Mouse (Mus musculus) splenic B cell, adult 2 months (primary cell): Measurements from ENCODE around the gene Bmpr1a.

Experiments
- DNase-seq: peaks from one replicate; pipeline ENCODE4 v3.0.0-alpha.2; 2011; ENCODE audit warnings: low read depth, low spot score
- H3K27me3 ChIP-seq: 2 replicates; pipeline ENCODE4 v1.6.1; 2012; ENCODE audit warnings: mild to moderate bottlenecking, low read length, moderate library complexity, mixed read lengths; ENCODE audit not compliant: control insufficient read depth, poor library complexity, insufficient read depth, severe bottlenecking
- H3K36me3 ChIP-seq: 2 replicates; pipeline ENCODE4 v1.6.1; 2012; ENCODE audit warnings: mild to moderate bottlenecking, low read length, moderate library complexity, mixed read lengths; ENCODE audit not compliant: control insufficient read depth, poor library complexity, insufficient read depth, severe bottlenecking

Gene Bmpr1a

DNA sequence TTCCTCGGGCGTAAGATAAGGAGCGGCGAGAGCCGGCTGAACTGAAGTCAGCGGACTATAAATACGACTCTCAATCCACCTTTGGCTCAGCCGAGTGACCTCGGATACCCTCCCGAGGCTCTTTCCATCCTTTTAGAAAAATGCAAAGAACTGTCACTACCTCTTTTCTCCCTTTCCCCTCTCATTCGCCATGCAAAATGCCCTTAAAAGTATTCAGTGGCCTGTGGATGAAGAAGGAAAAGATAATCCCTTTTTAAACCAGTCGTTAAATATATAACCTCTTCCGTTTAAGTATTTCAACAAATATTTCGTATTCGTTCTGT, at the start of gene Bmpr1a:
Gene Bmpr1a, minus strand, starts transcription at position 17 of the 323 bp plus-strand sequence.
- Histone ChIP-seq H3K36me3 (no peaks in the 10 kb centered on the region), H3K27me3 (no peaks in the 10 kb centered on the region)
- DNase-seq = no peak

GRCm38 (mm10) chr14:34552226-34552625, 49.1 kb upstream of the Bmpr1a start:
- no peak for DNase-seq
- no peaks in the 10 kb centered on the region; the same call in 1 of the 2 replicates for H3K27me3 ChIP-seq

DNA sequence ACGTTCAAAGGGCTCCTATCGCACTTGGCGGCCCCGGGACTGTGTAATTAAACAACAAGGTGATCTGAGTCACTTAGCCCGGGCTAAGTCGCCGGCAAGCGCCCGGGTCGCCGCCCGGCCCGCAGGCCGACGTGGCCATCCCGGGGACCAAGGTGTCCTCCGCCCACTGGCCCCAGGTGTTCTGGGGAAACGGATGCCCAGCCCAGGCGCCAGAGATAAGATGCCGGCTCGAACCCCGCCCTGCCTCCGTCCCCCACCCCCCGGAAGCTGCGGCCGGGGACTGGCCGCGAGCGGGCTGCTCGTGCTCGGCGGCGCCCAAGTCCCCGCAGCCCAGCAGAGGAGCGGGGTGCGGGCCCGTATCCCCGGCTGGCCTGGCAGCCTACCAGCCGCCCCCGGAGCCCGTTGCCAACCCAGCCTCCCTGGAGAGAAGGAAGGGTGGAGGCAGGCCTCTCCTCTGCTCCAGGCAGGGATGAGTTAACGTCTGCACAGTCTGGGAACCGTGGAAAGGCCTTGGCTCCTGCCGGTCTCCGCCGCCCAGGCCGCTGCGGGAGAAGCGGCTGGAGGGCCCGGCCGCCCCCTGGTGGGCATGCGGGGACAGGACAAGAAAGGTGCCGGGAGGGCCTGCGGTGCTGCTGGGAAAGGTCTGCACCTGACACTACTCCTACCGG, 46.0 kb upstream of the Bmpr1a start:
- H3K36me3 ChIP-seq = no peaks in the 10 kb centered on the region
- DNase-seq = peak; percentile 58
- H3K27me3 ChIP-seq = no peaks in the 10 kb centered on the region; the same call in 1 of the 2 replicates

More at GRCm38 (mm10) chr14:34552226-34552625, 49.1 kb upstream of the Bmpr1a start:
- H3K36me3 ChIP-seq = no peaks in the 10 kb centered on the region

- no peaks in the 10 kb centered on the region; the same call in 1 of the 2 replicates for H3K27me3 ChIP-seq
- H3K36me3 ChIP-seq = no peaks in the 10 kb centered on the region
- peak; percentile 4 for DNase-seq
Observed at GRCm38 (mm10) chr14:34548391-34549001, 45.4 kb upstream of the Bmpr1a start.

DNA sequence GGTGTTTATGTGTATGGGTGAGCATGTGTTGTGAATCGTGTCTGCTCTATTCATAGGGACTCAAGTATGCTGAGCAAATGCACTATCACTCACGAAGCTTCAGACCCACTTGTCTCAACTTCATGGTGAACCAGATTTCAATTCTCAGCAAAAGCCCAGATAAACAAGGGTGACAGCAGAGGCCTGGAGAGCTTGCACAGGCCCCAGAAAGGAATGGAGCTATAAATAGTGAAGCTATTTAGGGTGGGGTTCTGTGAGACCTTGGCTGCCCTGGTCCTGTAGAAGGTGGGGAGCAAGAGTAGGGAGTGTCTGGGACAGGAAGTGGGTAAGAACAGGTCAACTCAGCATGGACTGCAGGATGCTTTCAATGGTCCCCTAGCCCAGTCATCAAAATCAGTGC, 41.4 kb upstream of the Bmpr1a start:
- DNase-seq = no peak
- Histone ChIP-seq H3K36me3 (no peaks in the 10 kb centered on the region), H3K27me3 (no peaks in the 10 kb centered on the region; the same call in 1 of the 2 replicates)

DNA sequence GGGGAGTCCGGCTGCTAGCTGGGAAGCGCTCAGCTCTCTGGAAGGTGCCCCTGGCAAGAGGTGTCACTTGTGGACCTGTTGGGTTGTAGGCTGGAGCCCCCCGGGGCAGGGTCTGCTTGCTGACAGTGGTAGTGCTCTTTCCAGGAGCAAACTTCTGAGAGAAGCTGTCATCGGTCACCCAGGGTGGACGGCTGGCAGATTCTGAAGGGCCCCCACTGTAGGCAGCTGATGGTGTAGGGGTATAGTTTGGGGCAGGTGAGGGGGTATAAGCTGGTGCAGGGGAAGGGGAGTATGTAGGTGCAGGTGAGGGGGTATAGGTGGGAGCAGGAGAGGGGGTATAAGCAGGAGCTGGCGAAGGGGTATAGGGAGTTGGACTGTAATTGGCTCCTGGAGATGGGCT, 40.9 kb upstream of the Bmpr1a start:
- Histone ChIP-seq H3K27me3 (no peaks in the 10 kb centered on the region), H3K36me3 (no peaks in the 10 kb centered on the region)
- no peak for DNase-seq

GRCm38 (mm10) chr14:34543596-34543995, 40.5 kb upstream of the Bmpr1a start:
- H3K27me3 ChIP-seq = no peaks in the 10 kb centered on the region
- no peak for DNase-seq
- H3K36me3 ChIP-seq = no peaks in the 10 kb centered on the region

- Histone ChIP-seq H3K36me3 (no peaks in the 10 kb centered on the region), H3K27me3 (no peaks in the 10 kb centered on the region)
- no peak for DNase-seq
Observed at GRCm38 (mm10) chr14:34541896-34542295, 38.8 kb upstream of the Bmpr1a start.

- no peaks in the 10 kb centered on the region for H3K36me3 ChIP-seq
- H3K27me3 ChIP-seq = no peaks in the 10 kb centered on the region
- no peak for DNase-seq
Observed at GRCm38 (mm10) chr14:34540685-34541162, 37.6 kb upstream of the Bmpr1a start.

- H3K27me3 ChIP-seq = no peaks in the 10 kb centered on the region
- no peak for DNase-seq
- no peaks in the 10 kb centered on the region for H3K36me3 ChIP-seq
Observed at GRCm38 (mm10) chr14:34535883-34536282, 32.7 kb upstream of the Bmpr1a start.

DNA sequence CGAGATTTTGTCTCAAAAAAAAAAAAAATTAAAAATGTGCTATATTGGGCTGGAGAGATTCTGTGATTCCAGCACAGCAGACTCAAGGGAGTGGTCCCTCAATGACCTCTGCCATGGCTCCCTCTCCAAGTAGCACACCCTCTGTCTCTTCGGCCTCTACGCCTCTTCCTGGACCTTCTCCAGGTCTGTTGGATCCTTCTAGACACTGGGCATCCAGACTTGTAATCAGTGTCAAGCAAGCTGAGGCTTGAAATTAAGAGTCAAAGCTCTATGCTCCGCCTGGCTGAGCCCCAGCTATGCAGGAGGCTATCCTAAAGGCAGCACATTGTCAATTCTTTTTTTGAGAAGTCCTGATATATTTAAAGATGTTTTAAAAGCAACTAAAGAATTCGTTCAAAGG, 30.4 kb upstream of the Bmpr1a start:
- Histone ChIP-seq H3K27me3 (no peaks in the 10 kb centered on the region), H3K36me3 (no peaks in the 10 kb centered on the region)
- DNase-seq = no peak

GRCm38 (mm10) chr14:34532536-34532935, 29.4 kb upstream of the Bmpr1a start:
- DNase-seq = no peak
- no peaks in the 10 kb centered on the region for H3K36me3 ChIP-seq
- no peaks in the 10 kb centered on the region for H3K27me3 ChIP-seq

DNA sequence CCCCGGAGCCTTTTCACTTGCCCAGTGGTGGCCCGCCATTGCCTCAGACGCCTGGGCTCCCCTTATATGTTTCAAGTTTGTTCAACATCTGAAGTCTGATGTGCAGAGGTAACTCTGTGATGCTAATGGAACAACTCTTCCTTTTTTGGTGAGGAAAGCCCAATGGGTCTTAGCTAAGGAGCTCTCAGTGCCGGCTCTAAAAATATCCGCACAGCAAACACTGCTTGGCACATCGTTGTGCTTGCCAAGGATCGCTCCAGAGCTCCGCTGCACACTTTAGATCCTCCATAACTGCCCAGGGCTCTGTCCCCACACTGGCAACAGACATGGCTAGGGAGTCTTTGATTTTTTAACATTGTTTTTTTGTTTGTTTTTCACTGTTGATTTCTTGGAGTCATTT, 25.7 kb upstream of the Bmpr1a start:
- no peak for DNase-seq
- no peaks in the 10 kb centered on the region for H3K36me3 ChIP-seq
- H3K27me3 ChIP-seq = no peaks in the 10 kb centered on the region

- DNase-seq = no peak
- H3K36me3 ChIP-seq = no peaks in the 10 kb centered on the region
- H3K27me3 ChIP-seq = no peaks in the 10 kb centered on the region
Observed at GRCm38 (mm10) chr14:34522701-34523100, 19.6 kb upstream of the Bmpr1a start, which contains the start of gene 9230112D13Rik. Gene 9230112D13Rik, minus strand, starts transcription at chr14:34522801.

- no peak for DNase-seq
- Histone ChIP-seq H3K27me3 (no peaks in the 10 kb centered on the region), H3K36me3 (no peaks in the 10 kb centered on the region)
Observed at GRCm38 (mm10) chr14:34517959-34518544, 14.9 kb upstream of the Bmpr1a start.
